In the genomic region with DNA sequence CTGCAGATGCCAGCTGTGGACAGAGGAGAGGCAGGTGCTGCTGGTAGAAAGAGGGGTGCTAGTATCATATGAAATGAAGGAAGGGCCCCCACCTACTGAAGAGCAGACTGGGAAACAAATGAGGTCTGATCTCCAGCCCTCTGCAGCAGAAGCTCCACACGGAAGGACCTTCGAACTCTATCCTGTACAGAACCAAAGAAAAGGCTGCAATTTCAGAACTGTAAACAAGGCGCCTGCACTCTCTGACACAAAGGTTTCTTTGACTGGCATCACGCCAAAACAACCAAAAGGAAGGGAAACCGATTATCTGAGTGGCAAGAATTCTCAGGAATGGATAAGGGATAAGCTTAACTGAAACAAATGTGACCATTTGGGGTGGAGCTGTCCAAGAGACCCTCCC, we compare ENCODE assay signal across 20 mouse cellular contexts. TPM values are rescaled to one million over a fixed set of nuclear protein-coding genes. Genes with fewer than 3 reads are reported as not detected.
"Had no signal": no experiment of that assay in that cellular context is flagged by ENCODE, and none has a peak within 500 bp of the region (broad histone marks: within the 10 kb centered on the region; RNA-seq: fewer than 3 reads in every experiment).

No protein-coding gene starts in this region.

- H3K4me1 ChIP-seq: limb, embryonic 12.5 days; limb, embryonic 15.5 days; midbrain, embryonic 12.5 days had no signal

- ATAC-seq: midbrain, embryonic 15.5 days had no signal

- H3K4me3 ChIP-seq: limb, embryonic 12.5 days; limb, embryonic 15.5 days; midbrain, embryonic 12.5 days; midbrain, embryonic 15.5 days; neural tube, embryonic 12.5 days; neural tube, embryonic 15.5 days had no signal

- H3K4me2 ChIP-seq: limb, embryonic 12.5 days; limb, embryonic 15.5 days; midbrain, embryonic 12.5 days; midbrain, embryonic 15.5 days; neural tube, embryonic 12.5 days; neural tube, embryonic 15.5 days had no signal

- H3K36me3 ChIP-seq: limb, embryonic 12.5 days; limb, embryonic 15.5 days; midbrain, embryonic 12.5 days; midbrain, embryonic 15.5 days; neural tube, embryonic 12.5 days; neural tube, embryonic 15.5 days had no signal

- H3K27ac ChIP-seq: limb, embryonic 12.5 days; limb, embryonic 15.5 days; liver, embryonic 14.5 days; macrophage; midbrain, embryonic 12.5 days; midbrain, embryonic 15.5 days; neural tube, embryonic 12.5 days; neural tube, embryonic 15.5 days had no signal

- DNase-seq: kidney, adult 18-20 months; kidney, adult 9 months; kidney, postnatal 14 days; kidney, postnatal 4 days; left cerebral cortex, postnatal 4 days; lung, adult 18-20 months; right cerebral cortex, adult 18-20 months; right cerebral cortex, postnatal 14 days; right cerebral cortex, postnatal 4 days; thymus, adult 18-20 months; thymus, postnatal 36 days had no signal

- H3K27me3 ChIP-seq: midbrain, embryonic 15.5 days had no signal

- H3K9me3 ChIP-seq: limb, embryonic 12.5 days; limb, embryonic 15.5 days; midbrain, embryonic 12.5 days; midbrain, embryonic 15.5 days; neural tube, embryonic 12.5 days; neural tube, embryonic 15.5 days had no signal

- H3K9ac ChIP-seq: limb, embryonic 12.5 days; limb, embryonic 15.5 days; liver, embryonic 14.5 days; midbrain, embryonic 12.5 days; midbrain, embryonic 15.5 days; neural tube, embryonic 12.5 days; neural tube, embryonic 15.5 days had no signal

RNA-seq across cellular contexts. Expression of a gene that starts 18.9 kb away (rescaled TPM):
- total RNA-seq: megakaryocyte, adult 5-6 weeks had no signal
- polyA plus RNA-seq: macrophage had no signal
